Mouse (Mus musculus) ES-E14 (cell line): ENCODE data around the gene Cntd1.
"Not testable (repeated sequence)": the region's sequence is repeated elsewhere in the genome, so short reads cannot be mapped to it uniquely, and the experiment has no call there.

Experiments used
- MAFK ChIP-seq: IDR thresholded peaks from 2 replicates; pipeline ENCODE4 v1.6.1; 2014; ENCODE audit warnings: mild to moderate bottlenecking, low read depth, low read length, inconsistent platforms; ENCODE audit not compliant: insufficient read depth
- ZNF384 ChIP-seq: IDR thresholded peaks from 2 replicates; pipeline ENCODE4 v1.6.1; 2012; ENCODE audit warnings: low read depth, low read length, inconsistent platforms

GRCm38 (mm10) chr11:101325201-101325600 lies 46.4 kb downstream of the Cntd1 start:
- TF ChIP-seq ZNF384, MAFK: not testable (repeated sequence)
